Mouse (Mus musculus): ENCODE data around the gene Tmem106c. TPM values are rescaled to one million over a fixed set of nuclear protein-coding genes. Genes with fewer than 3 reads are reported as not detected.

Tmem106c gene
- polyA plus RNA-seq, 1 experiment, result 34.2 TPM

GRCm38 (mm10) chr15:97965311-97966045, 1.5 kb downstream of the Tmem106c start:
- WGBS, result 78% methylated on average over 17 of the region's 17 CpGs
- TF ChIP-seq POLR2A (IDR thresholded peaks at IDR 0.05; ENCODE audit: borderline replicate concordance, extremely low read depth, low read depth, low read length) (no peak), CTCF (IDR thresholded peaks at IDR 0.05; ENCODE audit: insufficient read depth, low read length) (no peak)
- H3K4me1 ChIP-seq (ENCODE audit: control insufficient read depth, insufficient read depth, low read length), result no peaks in the 10 kb centered on the region
- DNase-seq, result no peak
- no peak overlapping the region for H3K4me3 ChIP-seq (replicated peaks; ENCODE audit: extremely low read depth, low read depth, low read length)

GRCm38 (mm10) chr15:97970299-97970698, 6.3 kb downstream of the Tmem106c start:
- peak; percentile 11 for DNase-seq
- no peak overlapping the region for H3K4me3 ChIP-seq (replicated peaks; ENCODE audit: extremely low read depth, low read depth, low read length)
- TF ChIP-seq POLR2A (IDR thresholded peaks at IDR 0.05; ENCODE audit: borderline replicate concordance, extremely low read depth, low read depth, low read length) (no peak), CTCF (IDR thresholded peaks at IDR 0.05; ENCODE audit: insufficient read depth, low read length) (peak; percentile 51)
- WGBS, result 41% methylated on average over 6 of the region's 6 CpGs
- H3K4me1 ChIP-seq (ENCODE audit: control insufficient read depth, insufficient read depth, low read length), result no peaks in the 10 kb centered on the region

GRCm38 (mm10) chr15:97972580-97972979, 8.6 kb downstream of the Tmem106c start:
- no peak for TF ChIP-seq CTCF (IDR thresholded peaks at IDR 0.05; ENCODE audit: insufficient read depth, low read length)
- no peak for TF ChIP-seq POLR2A (IDR thresholded peaks at IDR 0.05; ENCODE audit: borderline replicate concordance, extremely low read depth, low read depth, low read length)
- no peak for DNase-seq
- WGBS, result 82% methylated on average over 6 of the region's 6 CpGs
- H3K4me1 ChIP-seq (ENCODE audit: control insufficient read depth, insufficient read depth, low read length), result no peaks in the 10 kb centered on the region
- H3K4me3 ChIP-seq (replicated peaks; ENCODE audit: extremely low read depth, low read depth, low read length), result no peak overlapping the region

- TF ChIP-seq POLR2A (IDR thresholded peaks at IDR 0.05; ENCODE audit: borderline replicate concordance, extremely low read depth, low read depth, low read length), result no peak
- TF ChIP-seq CTCF (IDR thresholded peaks at IDR 0.05; ENCODE audit: insufficient read depth, low read length), result no peak
- WGBS, result 60% methylated on average over 11 of the region's 11 CpGs
These were observed 9.4 kb downstream of the Tmem106c start for GRCm38 (mm10) chr15:97973248-97974005.

GRCm38 (mm10) chr15:97981560-97981959, 17.6 kb downstream of the Tmem106c start:
- H3K4me1 ChIP-seq (ENCODE audit: control insufficient read depth, insufficient read depth, low read length), result no peaks in the 10 kb centered on the region
- no peak for DNase-seq
- H3K4me3 ChIP-seq (replicated peaks; ENCODE audit: extremely low read depth, low read depth, low read length), result no peak overlapping the region
- 70% methylated on average over 6 of the region's 6 CpGs for WGBS
- TF ChIP-seq CTCF (IDR thresholded peaks at IDR 0.05; ENCODE audit: insufficient read depth, low read length), result no peak
- no peak for TF ChIP-seq POLR2A (IDR thresholded peaks at IDR 0.05; ENCODE audit: borderline replicate concordance, extremely low read depth, low read depth, low read length)

More at GRCm38 (mm10) chr15:97973248-97974005, 9.4 kb downstream of the Tmem106c start:
- Histone ChIP-seq H3K4me3 (replicated peaks; ENCODE audit: extremely low read depth, low read depth, low read length) (no peak overlapping the region), H3K4me1 (ENCODE audit: control insufficient read depth, insufficient read depth, low read length) (no peaks in the 10 kb centered on the region)
- DNase-seq, result no peak

GRCm38 (mm10) chr15:97989544-97989943, 25.5 kb downstream of the Tmem106c start:
- no peak for DNase-seq
- H3K4me1 ChIP-seq (ENCODE audit: control insufficient read depth, insufficient read depth, low read length), result no peaks in the 10 kb centered on the region
- WGBS, result 60% methylated on average over 1 of the region's 1 CpGs
- no peak for TF ChIP-seq POLR2A (IDR thresholded peaks at IDR 0.05; ENCODE audit: borderline replicate concordance, extremely low read depth, low read depth, low read length)
- no peak overlapping the region for H3K4me3 ChIP-seq (replicated peaks; ENCODE audit: extremely low read depth, low read depth, low read length)

GRCm38 (mm10) chr15:97990124-97990523, 26.1 kb downstream of the Tmem106c start:
- Histone ChIP-seq H3K4me3 (replicated peaks; ENCODE audit: extremely low read depth, low read depth, low read length) (no peak overlapping the region), H3K4me1 (ENCODE audit: control insufficient read depth, insufficient read depth, low read length) (no peaks in the 10 kb centered on the region)
- 22% methylated on average over 6 of the region's 6 CpGs for WGBS
- DNase-seq, result no peak
- no peak for TF ChIP-seq POLR2A (IDR thresholded peaks at IDR 0.05; ENCODE audit: borderline replicate concordance, extremely low read depth, low read depth, low read length)
- no peak for TF ChIP-seq CTCF (IDR thresholded peaks at IDR 0.05; ENCODE audit: insufficient read depth, low read length)

- 46% methylated on average over 4 of the region's 4 CpGs for WGBS
- TF ChIP-seq POLR2A (IDR thresholded peaks at IDR 0.05; ENCODE audit: borderline replicate concordance, extremely low read depth, low read depth, low read length) (no peak), CTCF (IDR thresholded peaks at IDR 0.05; ENCODE audit: insufficient read depth, low read length) (no peak)
These were observed 26.7 kb downstream of the Tmem106c start for GRCm38 (mm10) chr15:97990721-97991120.

GRCm38 (mm10) chr15:97991285-97991895, 27.4 kb downstream of the Tmem106c start:
- Histone ChIP-seq H3K4me1 (ENCODE audit: control insufficient read depth, insufficient read depth, low read length) (no peaks in the 10 kb centered on the region), H3K4me3 (replicated peaks; ENCODE audit: extremely low read depth, low read depth, low read length) (no peak overlapping the region)
- 60% methylated on average over 12 of the region's 12 CpGs for WGBS
- TF ChIP-seq CTCF (IDR thresholded peaks at IDR 0.05; ENCODE audit: insufficient read depth, low read length) (no peak), POLR2A (IDR thresholded peaks at IDR 0.05; ENCODE audit: borderline replicate concordance, extremely low read depth, low read depth, low read length) (no peak)
- no peak for DNase-seq

More at GRCm38 (mm10) chr15:97990721-97991120, 26.7 kb downstream of the Tmem106c start:
- Histone ChIP-seq H3K4me1 (ENCODE audit: control insufficient read depth, insufficient read depth, low read length) (no peaks in the 10 kb centered on the region), H3K4me3 (replicated peaks; ENCODE audit: extremely low read depth, low read depth, low read length) (no peak overlapping the region)
- DNase-seq, result no peak

Data from lung, adult 2 months (tissue).